In the genomic region with DNA sequence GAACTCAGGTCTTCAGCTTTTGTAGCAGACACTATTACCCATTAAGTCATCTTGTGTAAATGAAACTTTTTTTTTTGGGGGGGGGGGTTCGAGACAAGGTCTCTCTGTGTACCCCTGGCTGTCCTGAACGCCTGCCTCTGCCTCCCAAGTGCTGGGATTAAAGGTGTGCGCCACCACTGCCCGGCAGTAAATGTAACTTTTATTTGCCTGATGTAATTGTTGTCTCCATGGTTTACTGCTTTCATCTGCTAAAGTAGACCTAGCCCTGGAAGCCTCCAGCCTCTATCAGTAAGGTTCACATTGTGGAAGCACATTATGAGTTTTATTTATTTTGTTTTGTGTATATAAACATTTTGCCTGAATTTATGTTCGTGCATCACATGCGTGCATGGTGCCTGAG, we compare ENCODE assay signal across 9 mouse cellular contexts. TPM values are rescaled to one million over a fixed set of nuclear protein-coding genes. Genes with fewer than 3 reads are reported as not detected.
DNase-seq lines count a peak whose midpoint lies in the region; ATAC-seq and TF ChIP-seq lines count a peak whose summit lies in the region.
"Had no signal": no experiment of that assay in that cellular context is flagged by ENCODE, and none has a peak within 500 bp of the region (broad histone marks: within the 10 kb centered on the region; RNA-seq: fewer than 3 reads in every experiment).

No protein-coding gene starts in this region.

- 41% methylated on average over 6 of the region's 6 CpGs for WGBS in kidney, postnatal 0 days
- 48% methylated on average over 6 of the region's 6 CpGs for WGBS in forebrain, embryonic 10.5 days
- 34% methylated on average over 6 of the region's 6 CpGs for WGBS in limb, embryonic 11.5 days
- WGBS in neural tube, embryonic 13.5 days, result 35% methylated on average over 6 of the region's 6 CpGs

- no peak for DNase-seq in kidney, postnatal 0 days (ENCODE audit: low spot score)
- no peak for DNase-seq in kidney, adult 11 months
- DNase-seq in forebrain, embryonic 10.5 days (ENCODE audit: extremely low spot score, low spot score), result no peak
- DNase-seq in limb, embryonic 11.5 days (ENCODE audit: low spot score), result no peak
- DNase-seq in testis, postnatal 14 days (ENCODE audit: low spot score), result no peak
- DNase-seq in layer of hippocampus, postnatal 36 days, result no peak
- no peak for DNase-seq in adipocyte (ENCODE audit: low spot score)

- ATAC-seq in kidney, postnatal 0 days (replicated peaks; ENCODE audit: low FRiP score, low read depth), result peak; percentile 15; the same call in 1 of the 2 replicates
- ATAC-seq in limb, embryonic 11.5 days (ENCODE audit: insufficient number of reproducible peaks, low FRiP score, low TSS enrichment, low read depth), result peak; percentile 26; the same call in 1 of the 2 replicates
- peak; percentile 60 for ATAC-seq in neural tube, embryonic 13.5 days (ENCODE audit: low read depth)

- H3K4me3 ChIP-seq in kidney, postnatal 0 days (replicated peaks; ENCODE audit: low read depth, low read length), result peak overlapping the region; percentile 51; the same call in 1 of the 2 replicates
- peak overlapping the region; percentile 65 for H3K4me3 ChIP-seq in forebrain, embryonic 10.5 days
- no peak overlapping the region for H3K4me3 ChIP-seq in limb, embryonic 11.5 days (ENCODE audit: low read depth, low read length)
- peak overlapping the region; percentile 53 for H3K4me3 ChIP-seq in neural tube, embryonic 13.5 days

- H3K4me2 ChIP-seq in kidney, postnatal 0 days (ENCODE audit: low read length), result peak overlapping the region; percentile 35; the same call in 1 of the 2 replicates
- peak overlapping the region; percentile 20; the same call in 1 of the 2 replicates for H3K4me2 ChIP-seq in limb, embryonic 11.5 days (ENCODE audit: low read depth, severe bottlenecking)
- peak overlapping the region; percentile 61 for H3K4me2 ChIP-seq in neural tube, embryonic 13.5 days

- H3K4me1 ChIP-seq in kidney, postnatal 0 days (replicated peaks; ENCODE audit: insufficient read depth, low read length), result no peaks in the 10 kb centered on the region
- 0 out of 2 replicates have a peak, but pooled peaks cover 4% of the 10 kb centered on the region for H3K4me1 ChIP-seq in forebrain, embryonic 10.5 days
- no peaks in the 10 kb centered on the region for H3K4me1 ChIP-seq in limb, embryonic 11.5 days (ENCODE audit: control insufficient read depth, insufficient read depth, low read length)
- H3K4me1 ChIP-seq in neural tube, embryonic 13.5 days (replicated peaks), result peaks cover 13% of the 10 kb centered on the region

- no peak for TF ChIP-seq CTCF in kidney, postnatal 0 days (IDR thresholded peaks at IDR 0.05; ENCODE audit: low read depth)

- no peak overlapping the region for H3K9ac ChIP-seq in kidney, postnatal 0 days (ENCODE audit: low read depth, low read length)
- H3K9ac ChIP-seq in limb, embryonic 11.5 days (ENCODE audit: low read length), result no peak overlapping the region
- H3K9ac ChIP-seq in neural tube, embryonic 13.5 days, result no peak overlapping the region

- no peaks in the 10 kb centered on the region for H3K36me3 ChIP-seq in kidney, postnatal 0 days (ENCODE audit: insufficient read depth, low read length)
- peaks cover 31% of the 10 kb centered on the region for H3K36me3 ChIP-seq in forebrain, embryonic 10.5 days (replicated peaks)
- no peaks in the 10 kb centered on the region for H3K36me3 ChIP-seq in limb, embryonic 11.5 days (ENCODE audit: control insufficient read depth, insufficient read depth, low read length)
- peaks cover 4% of the 10 kb centered on the region for H3K36me3 ChIP-seq in neural tube, embryonic 13.5 days

- no peaks in the 10 kb centered on the region for H3K27me3 ChIP-seq in kidney, postnatal 0 days (ENCODE audit: insufficient read depth, low read length)
- no peaks in the 10 kb centered on the region for H3K27me3 ChIP-seq in forebrain, embryonic 10.5 days (ENCODE audit: poor library complexity, severe bottlenecking)
- H3K27me3 ChIP-seq in limb, embryonic 11.5 days (ENCODE audit: control insufficient read depth, insufficient read depth, low read length), result no peaks in the 10 kb centered on the region
- no peaks in the 10 kb centered on the region for H3K27me3 ChIP-seq in neural tube, embryonic 13.5 days

- no peaks in the 10 kb centered on the region for H3K9me3 ChIP-seq in kidney, postnatal 0 days (replicated peaks; ENCODE audit: low read length)
- H3K9me3 ChIP-seq in forebrain, embryonic 10.5 days, result no peaks in the 10 kb centered on the region
- no peaks in the 10 kb centered on the region for H3K9me3 ChIP-seq in limb, embryonic 11.5 days (ENCODE audit: control insufficient read depth, low read length)
- no peaks in the 10 kb centered on the region for H3K9me3 ChIP-seq in neural tube, embryonic 13.5 days

- H3K27ac ChIP-seq in kidney, postnatal 0 days, result no peak overlapping the region
- no peak overlapping the region for H3K27ac ChIP-seq in forebrain, embryonic 10.5 days
- H3K27ac ChIP-seq in limb, embryonic 11.5 days (replicated peaks; ENCODE audit: low read depth, low read length), result no peak overlapping the region
- H3K27ac ChIP-seq in neural tube, embryonic 13.5 days (replicated peaks), result no peak overlapping the region

RNA-seq across cellular contexts. Expression of a gene that starts 0.4 kb away (rescaled TPM):
- polyA plus RNA-seq in kidney, postnatal 0 days (2015; fragmentation: Nextera tagmentation; extraction: Ambion mirVana), result 32.7 and 36.2 TPM in 2 replicates
- 44.4 and 46.1 TPM in 2 replicates for polyA plus RNA-seq in forebrain, embryonic 10.5 days (2016; fragmentation: Nextera tagmentation; extraction: Ambion mirVana)
- polyA plus RNA-seq in limb, embryonic 11.5 days (2014; fragmentation: Nextera tagmentation; extraction: Ambion mirVana), result 40.9 and 43.4 TPM in 2 replicates
- 43.2 and 50.4 TPM in 2 replicates for polyA plus RNA-seq in neural tube, embryonic 13.5 days (2015; fragmentation: Nextera tagmentation; extraction: Ambion mirVana)
- 10 to 100 TPM; 35.0 to 36.2 TPM for total RNA-seq in layer of hippocampus, postnatal 36 days (2021)

RNA-seq across cellular contexts. Expression of a gene that starts 15.5 kb away (rescaled TPM):
- 1.5 and 2.3 TPM in 2 replicates for polyA plus RNA-seq in kidney, postnatal 0 days (2015; fragmentation: Nextera tagmentation; extraction: Ambion mirVana)
- 0.10 TPM in 1 of 2 replicates, not detected in the other for polyA plus RNA-seq in forebrain, embryonic 10.5 days (2016; fragmentation: Nextera tagmentation; extraction: Ambion mirVana)
- polyA plus RNA-seq in limb, embryonic 11.5 days (2014; fragmentation: Nextera tagmentation; extraction: Ambion mirVana), result 0.21 TPM in 1 of 2 replicates, not detected in the other
- 0.18 TPM in 1 of 2 replicates, not detected in the other for polyA plus RNA-seq in neural tube, embryonic 13.5 days (2015; fragmentation: Nextera tagmentation; extraction: Ambion mirVana)
- under 1 TPM; 0.15 to 0.30 TPM for total RNA-seq in layer of hippocampus, postnatal 36 days (2021)
- total RNA-seq: neutrophil, adult 5-6 weeks had no signal

RNA-seq across cellular contexts. Expression of a gene that starts 17.6 kb away (rescaled TPM):
- 39.6 and 40.6 TPM in 2 replicates for polyA plus RNA-seq in kidney, postnatal 0 days (2015; fragmentation: Nextera tagmentation; extraction: Ambion mirVana)
- polyA plus RNA-seq in forebrain, embryonic 10.5 days (2016; fragmentation: Nextera tagmentation; extraction: Ambion mirVana), result 16.3 and 20.0 TPM in 2 replicates
- polyA plus RNA-seq in limb, embryonic 11.5 days (2014; fragmentation: Nextera tagmentation; extraction: Ambion mirVana), result 16.7 and 20.6 TPM in 2 replicates
- polyA plus RNA-seq in neural tube, embryonic 13.5 days (2015; fragmentation: Nextera tagmentation; extraction: Ambion mirVana), result 35.0 and 36.5 TPM in 2 replicates
- 10 to 100 TPM; 56.6 to 65.1 TPM for total RNA-seq in layer of hippocampus, postnatal 36 days (2021)

RNA-seq across cellular contexts. Expression of a gene that starts 25.3 kb away (rescaled TPM):
- polyA plus RNA-seq in kidney, postnatal 0 days (2015; fragmentation: Nextera tagmentation; extraction: Ambion mirVana), result 142 and 153 TPM in 2 replicates
- 49.7 and 50.4 TPM in 2 replicates for polyA plus RNA-seq in forebrain, embryonic 10.5 days (2016; fragmentation: Nextera tagmentation; extraction: Ambion mirVana)
- 78.1 and 81.0 TPM in 2 replicates for polyA plus RNA-seq in limb, embryonic 11.5 days (2014; fragmentation: Nextera tagmentation; extraction: Ambion mirVana)
- 27.2 and 33.4 TPM in 2 replicates for polyA plus RNA-seq in neural tube, embryonic 13.5 days (2015; fragmentation: Nextera tagmentation; extraction: Ambion mirVana)
- total RNA-seq in layer of hippocampus, postnatal 36 days (2021), result 1 to 10 TPM; 5.1 to 5.7 TPM

RNA-seq across cellular contexts. Expression of a gene that starts 25.5 kb away (rescaled TPM):
- 0.30 TPM in 1 of 2 replicates, not detected in the other for polyA plus RNA-seq in kidney, postnatal 0 days (2015; fragmentation: Nextera tagmentation; extraction: Ambion mirVana)
- 0.47 TPM in 1 of 2 replicates, not detected in the other for polyA plus RNA-seq in forebrain, embryonic 10.5 days (2016; fragmentation: Nextera tagmentation; extraction: Ambion mirVana)
- not detected in 2 replicates for polyA plus RNA-seq in limb, embryonic 11.5 days (2014; fragmentation: Nextera tagmentation; extraction: Ambion mirVana)
- not detected in 2 replicates for polyA plus RNA-seq in neural tube, embryonic 13.5 days (2015; fragmentation: Nextera tagmentation; extraction: Ambion mirVana)
- total RNA-seq in layer of hippocampus, postnatal 36 days (2021), result under 1 TPM in 1 of 2 experiments, not detected in 1; 0.61 TPM
